Mouse (Mus musculus) ovary, adult 18-20 months (tissue): ENCODE data around the gene Agxt.

Experiments used
- DNase-seq: peaks from one replicate; pipeline ENCODE4 v3.0.0; 2022; ENCODE audit warnings: low spot score, mixed read lengths

The Agxt gene

GRCm38 (mm10) chr1:93150907-93151661 is 16.0 kb downstream of the Agxt start:
- no peak for DNase-seq

GRCm38 (mm10) chr1:93157566-93157965 is 22.5 kb downstream of the Agxt start:
- DNase-seq, result no peak

- no peak for DNase-seq
Observed at GRCm38 (mm10) chr1:93158916-93159315, 23.9 kb downstream of the Agxt start.

- no peak for DNase-seq
Observed at GRCm38 (mm10) chr1:93159566-93160500, 24.8 kb downstream of the Agxt start.

DNA sequence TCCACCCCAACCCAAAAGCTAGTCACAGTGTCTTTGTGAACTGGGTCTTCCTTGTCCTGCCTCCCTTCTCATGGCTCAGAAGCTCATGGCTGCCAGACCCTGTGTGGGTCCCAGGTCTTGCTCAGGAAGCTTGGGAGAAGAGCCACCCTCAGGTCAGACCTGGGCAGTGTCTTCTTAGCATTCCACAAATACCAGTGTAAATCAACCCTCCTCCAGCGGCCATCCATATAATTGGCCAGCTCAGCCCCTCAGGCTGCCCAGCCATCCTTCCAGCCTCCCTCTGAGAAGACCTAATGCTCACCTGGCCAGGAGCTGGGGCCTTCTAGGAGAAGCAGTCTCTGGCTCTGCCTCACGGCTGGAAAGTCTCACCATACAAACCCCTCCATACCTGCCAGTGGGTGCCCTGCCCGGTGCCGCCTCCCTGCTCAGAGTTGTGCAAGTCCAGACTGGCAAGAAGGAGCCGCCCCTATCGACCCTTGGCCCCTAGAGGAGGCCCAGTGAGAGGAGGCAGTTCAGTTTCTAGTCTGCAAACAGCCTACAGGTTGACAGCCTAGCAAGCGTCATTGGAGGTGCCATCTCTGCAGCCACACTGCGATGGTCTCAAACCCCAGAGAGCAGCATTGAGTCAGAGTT is 25.6 kb downstream of the Agxt start, which contains the start of gene 2310007B03Rik:
TSS of gene 2310007B03Rik (minus strand) at position 448 of the 633 bp plus-strand sequence.
- no peak for DNase-seq

GRCm38 (mm10) chr1:93161350-93161749 is 26.3 kb downstream of the Agxt start:
- no peak for DNase-seq

DNA sequence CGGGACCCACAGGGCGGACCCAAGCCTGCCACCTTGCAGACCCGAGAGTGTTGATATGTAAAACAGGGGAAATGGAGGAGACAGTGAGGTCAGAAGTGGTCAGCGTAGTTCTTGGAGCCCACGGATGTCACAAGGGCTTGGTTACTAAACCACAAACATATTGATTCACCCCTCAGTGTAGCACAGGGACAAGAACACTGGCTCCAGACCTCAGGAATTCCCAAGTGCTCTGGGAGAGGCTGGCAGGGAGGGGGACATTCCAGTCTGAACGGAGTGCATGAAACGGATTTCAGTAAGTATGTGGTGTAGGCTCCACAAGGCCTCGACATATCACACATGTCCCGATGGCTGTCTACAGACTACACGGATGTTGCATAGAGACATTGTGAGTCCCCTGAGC is 26.9 kb downstream of the Agxt start:
- no peak for DNase-seq

- no peak for DNase-seq
Observed at GRCm38 (mm10) chr1:93162588-93162987, 27.5 kb downstream of the Agxt start.

DNA sequence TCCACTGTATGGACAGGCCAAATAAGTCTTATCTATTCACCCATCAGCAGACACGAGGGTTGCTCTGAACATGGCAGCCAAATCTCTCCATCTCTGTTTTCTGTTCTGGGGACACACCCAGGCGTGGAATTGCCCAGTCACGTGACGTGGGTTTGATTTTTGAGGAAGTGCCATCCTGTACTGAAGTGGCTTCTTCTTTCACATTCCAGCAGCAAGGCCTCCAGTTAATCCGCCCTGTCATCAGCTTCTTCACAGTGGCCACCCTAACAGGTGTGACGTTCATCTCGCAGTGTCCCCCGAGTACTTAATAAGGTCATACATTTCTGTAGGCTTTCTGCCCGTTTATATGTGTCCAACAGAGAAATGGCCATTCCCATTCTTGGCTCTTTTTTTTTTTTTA is 30.4 kb downstream of the Agxt start:
- no peak for DNase-seq

DNA sequence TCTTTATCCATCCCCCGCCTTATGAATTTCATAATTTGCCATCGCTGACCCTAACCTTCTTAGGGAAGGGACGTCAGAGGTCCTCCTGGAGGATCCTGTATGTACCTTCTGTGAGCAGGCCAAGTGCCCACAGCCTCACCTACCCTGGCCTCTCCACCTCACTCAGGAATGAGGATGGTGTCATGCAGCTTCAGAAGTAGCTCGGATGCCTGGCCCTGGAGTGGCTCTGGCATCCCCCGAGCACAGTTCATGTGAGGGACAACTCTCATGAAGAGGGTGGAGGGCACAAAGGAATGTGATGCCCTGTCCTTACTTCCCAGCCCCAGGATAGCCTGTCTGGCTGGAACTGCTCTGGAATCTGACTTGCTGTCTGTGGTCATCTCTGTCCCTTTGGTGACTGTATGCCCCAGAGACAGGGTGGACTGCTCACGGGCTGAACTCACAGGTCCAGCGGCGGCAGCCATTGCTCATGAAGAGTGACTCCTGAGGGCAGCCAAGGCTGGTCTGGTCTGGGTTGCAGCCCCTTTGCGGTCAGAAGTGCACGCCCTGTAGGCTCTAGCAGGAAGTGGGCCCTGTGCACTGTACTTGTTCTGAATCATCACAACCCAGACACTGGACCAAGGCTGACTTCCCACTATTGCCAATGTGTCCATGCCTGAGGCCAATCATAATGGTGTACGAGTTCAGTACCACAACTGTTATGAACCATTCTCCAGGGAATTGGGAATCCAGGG is 31.5 kb downstream of the Agxt start:
- no peak for DNase-seq

- DNase-seq, result no peak
Observed at GRCm38 (mm10) chr1:93168295-93168775, 33.3 kb downstream of the Agxt start, which contains the start of gene Crocc2. TSS of gene Crocc2 (plus strand) at chr1:93168725.

- no peak for DNase-seq
Observed at GRCm38 (mm10) chr1:93173665-93174064, 38.6 kb downstream of the Agxt start.

- peak; percentile 37 for DNase-seq
Observed at GRCm38 (mm10) chr1:93174399-93174798, 39.4 kb downstream of the Agxt start.

GRCm38 (mm10) chr1:93175849-93176248 is 40.8 kb downstream of the Agxt start:
- DNase-seq, result peak; percentile 52

- peak; percentile 72 for DNase-seq
Observed at GRCm38 (mm10) chr1:93176525-93177332, 41.7 kb downstream of the Agxt start.

DNA sequence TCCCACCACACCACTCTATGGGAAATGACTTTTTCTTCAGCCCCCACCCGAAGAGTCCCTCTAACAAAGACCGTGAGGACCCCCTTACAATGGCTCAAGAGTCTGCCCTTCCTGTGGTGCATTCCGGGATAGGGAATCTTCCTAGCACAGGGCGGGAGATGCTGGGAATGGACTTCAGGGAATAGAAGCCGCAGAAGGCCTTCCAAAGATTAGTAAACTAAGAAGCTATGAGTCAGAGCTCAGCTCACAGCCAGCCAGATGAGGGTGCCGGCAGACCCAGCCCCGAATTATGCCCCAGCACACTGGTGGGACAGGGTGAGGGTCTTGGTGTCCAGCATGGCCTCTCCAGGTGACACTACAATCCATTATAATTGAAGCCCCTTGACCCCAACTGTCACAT is 47.2 kb downstream of the Agxt start:
- no peak for DNase-seq

DNA sequence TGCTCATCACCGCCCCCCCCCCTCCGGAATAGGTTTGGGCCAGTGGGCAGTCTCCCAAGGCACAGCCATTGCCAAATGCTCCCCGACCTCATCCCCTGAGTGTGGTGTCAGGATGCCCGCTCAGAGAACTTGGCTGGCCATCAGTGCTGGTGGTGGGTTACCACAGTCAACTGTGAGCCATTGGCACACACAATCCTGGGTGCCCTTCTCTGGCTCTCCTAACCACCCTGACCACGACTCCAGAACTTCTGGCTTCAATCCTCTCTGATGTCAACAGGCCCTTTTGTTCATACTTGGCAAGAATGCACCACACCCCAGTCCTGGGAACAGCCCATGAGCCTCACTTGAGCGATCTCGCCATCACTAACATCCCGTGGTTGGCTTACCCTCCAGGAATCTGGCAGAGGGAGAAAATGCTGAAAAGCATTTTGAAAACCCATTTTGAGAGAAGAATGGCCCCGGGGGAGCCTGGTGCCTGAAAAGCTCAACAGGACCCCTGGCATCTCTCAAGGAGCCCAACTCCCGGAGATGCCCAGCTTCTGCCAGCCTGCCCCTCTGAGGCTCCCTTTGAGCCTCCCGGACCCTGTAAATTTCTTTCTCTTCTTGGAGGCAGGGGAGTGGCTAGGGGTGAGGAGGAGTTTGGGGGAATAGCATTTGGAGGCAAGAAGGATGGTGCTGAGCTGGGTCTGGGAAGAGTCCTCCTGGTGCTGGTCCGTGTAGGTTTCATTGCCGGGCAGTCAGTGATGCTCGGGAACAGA is 49.2 kb downstream of the Agxt start:
- no peak for DNase-seq

DNA sequence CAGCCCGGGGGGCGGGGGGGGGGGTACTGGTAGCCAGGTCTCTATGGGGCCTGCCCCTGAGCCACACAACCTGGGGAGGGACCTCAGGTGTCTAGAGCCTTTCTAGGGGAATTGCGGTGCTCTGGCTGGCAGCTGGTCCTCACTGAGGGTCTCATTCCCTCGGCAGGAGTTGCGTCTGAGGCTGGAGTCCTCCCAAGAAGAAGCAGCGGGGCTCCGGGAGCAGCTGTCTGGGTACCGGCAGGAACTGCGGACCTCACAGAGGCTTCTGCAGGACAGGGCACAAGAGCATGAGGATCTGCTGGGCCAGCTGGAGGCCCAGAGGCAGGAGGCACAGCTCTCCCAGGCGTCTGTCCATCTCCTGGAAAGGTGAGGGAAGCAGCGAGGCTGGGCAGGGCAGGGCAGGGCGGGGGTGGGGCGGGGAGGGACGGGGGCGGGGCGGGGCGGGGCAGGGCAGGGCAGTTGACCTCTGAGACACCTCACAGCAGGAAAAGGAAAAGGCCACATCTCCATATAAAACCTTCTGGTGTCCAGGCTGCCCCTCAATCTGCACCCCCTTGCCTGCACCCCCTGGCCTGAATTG is 55.8 kb downstream of the Agxt start:
- DNase-seq, result no peak

GRCm38 (mm10) chr1:93194961-93195360 is 59.9 kb downstream of the Agxt start:
- DNase-seq, result no peak
